Mouse (Mus musculus) mouse trophoblast stem cell (cell line): ENCODE measurements around the gene Pxmp4.

Source experiments
- in situ Hi-C, 2 experiments: fragments of 300-500 bp; cut with MseI, MboI; formaldehyde crosslinking; loops; 2 replicates in 1 of 2; 3 replicates in 1 of 2; pipeline ENCODE4 v1.15.1; 2025

Gene Pxmp4

DNA sequence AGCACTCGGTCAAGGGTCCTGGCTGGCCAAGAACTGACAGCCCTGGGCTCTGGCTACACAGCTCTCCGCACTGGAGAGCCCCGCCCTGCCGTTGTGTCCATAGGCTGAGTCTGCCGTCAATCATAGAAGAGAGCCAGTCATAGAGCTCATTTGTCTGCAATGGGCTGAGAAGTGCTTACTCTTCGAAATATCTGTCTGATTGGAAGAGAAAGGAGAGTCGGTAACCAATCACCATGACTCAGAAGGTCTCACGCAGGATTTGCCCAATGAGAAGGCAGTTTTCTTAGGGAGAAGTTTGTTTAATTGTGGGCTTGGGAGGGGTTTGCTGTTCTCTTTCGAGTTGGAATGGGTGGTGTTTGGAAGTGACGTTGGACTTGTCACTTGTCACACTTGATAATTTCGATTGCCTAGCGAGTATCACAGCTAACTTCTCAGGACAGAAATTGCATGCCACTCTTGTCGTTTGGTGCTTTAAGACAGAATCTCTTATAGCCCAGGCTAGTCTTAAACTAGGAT lies at the start of gene Pxmp4:
Gene Pxmp4 (minus strand): TSS at position 71 of the 516 bp plus-strand sequence.
- in situ Hi-C loops = no loop called here

DNA sequence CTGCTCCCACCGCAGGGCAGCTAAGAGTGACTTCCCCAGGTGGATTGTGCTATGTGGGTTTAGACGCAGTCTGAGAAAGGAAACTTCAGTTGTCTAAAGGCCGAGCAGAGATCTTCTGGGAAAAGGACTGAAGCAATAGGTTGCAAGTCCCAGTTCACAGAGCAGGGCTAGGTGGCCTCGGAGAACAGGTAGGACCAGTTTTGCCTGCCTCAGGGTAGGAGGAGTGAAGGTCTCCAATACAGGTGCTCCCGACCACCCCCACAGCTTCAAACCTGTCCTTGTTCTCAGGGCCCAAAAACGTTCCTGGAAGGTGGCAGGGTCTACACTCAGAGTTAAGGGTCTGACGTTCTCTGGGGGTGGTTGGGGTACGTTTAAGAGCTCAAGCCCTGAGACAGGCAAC lies 47.9 kb upstream of the Pxmp4 start, which contains the start of gene Chmp4b:
Gene Chmp4b (plus strand): TSS at position 343 of the 400 bp plus-strand sequence.
- in situ Hi-C loops = no loop called here

DNA sequence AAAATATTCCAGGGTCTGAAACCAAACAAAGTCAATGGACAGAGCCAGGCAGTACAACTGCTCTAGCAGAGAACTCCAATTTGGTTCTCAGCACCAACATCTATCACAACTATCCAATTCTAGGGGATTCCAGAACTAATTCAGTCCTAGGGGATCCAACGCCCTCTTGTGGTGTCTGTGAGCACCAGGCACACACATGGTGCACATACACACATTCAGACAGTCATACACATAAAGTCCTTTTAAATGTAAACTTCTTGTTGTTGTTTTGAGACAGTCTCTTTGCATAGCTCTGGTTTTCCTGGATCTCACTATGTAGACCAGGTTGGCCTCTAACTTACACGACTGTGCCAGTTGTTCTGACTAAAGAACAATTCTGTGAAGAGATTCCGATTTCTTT lies 46.9 kb upstream of the Pxmp4 start:
- in situ Hi-C loops = no loop called here

DNA sequence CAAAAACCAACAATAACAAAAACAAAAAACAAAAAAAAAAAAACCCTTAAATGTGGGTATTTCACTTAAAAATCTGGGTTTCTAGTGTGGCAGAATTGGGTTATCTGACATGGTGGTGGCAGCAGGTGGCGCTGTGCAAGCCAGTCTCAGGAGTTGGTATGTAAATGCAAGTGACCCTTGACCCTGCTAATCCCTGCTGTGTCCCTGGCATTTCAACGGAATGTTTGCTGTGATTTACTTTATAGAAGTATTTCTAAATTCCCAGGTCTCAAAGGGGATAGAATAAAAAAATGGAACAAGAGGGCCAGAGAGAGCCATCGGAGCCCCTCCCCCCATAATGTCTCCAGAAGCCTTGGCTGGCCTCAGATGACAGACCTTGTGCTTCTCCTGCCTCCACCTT lies 44.6 kb upstream of the Pxmp4 start:
- in situ Hi-C loops = no loop called here

DNA sequence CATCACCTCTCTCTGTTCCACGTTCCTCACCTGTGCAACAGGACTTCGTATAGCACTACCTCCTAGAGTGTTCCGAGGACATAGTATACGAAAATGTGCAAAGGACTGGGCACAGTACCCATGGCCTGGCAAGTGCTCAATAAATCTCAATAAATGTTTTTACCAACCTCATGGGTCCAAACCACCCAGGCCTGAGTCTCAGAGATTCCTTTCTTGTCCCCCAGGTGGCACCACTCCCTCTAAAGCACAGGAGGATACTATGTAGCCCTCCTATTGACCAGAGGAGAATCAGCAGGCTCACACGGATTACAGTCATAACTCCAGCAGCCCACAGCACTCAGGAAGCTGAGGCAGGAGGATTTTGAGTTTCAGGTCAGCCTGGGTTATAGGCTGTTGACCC lies 43.1 kb upstream of the Pxmp4 start:
- in situ Hi-C loops = no loop called here

DNA sequence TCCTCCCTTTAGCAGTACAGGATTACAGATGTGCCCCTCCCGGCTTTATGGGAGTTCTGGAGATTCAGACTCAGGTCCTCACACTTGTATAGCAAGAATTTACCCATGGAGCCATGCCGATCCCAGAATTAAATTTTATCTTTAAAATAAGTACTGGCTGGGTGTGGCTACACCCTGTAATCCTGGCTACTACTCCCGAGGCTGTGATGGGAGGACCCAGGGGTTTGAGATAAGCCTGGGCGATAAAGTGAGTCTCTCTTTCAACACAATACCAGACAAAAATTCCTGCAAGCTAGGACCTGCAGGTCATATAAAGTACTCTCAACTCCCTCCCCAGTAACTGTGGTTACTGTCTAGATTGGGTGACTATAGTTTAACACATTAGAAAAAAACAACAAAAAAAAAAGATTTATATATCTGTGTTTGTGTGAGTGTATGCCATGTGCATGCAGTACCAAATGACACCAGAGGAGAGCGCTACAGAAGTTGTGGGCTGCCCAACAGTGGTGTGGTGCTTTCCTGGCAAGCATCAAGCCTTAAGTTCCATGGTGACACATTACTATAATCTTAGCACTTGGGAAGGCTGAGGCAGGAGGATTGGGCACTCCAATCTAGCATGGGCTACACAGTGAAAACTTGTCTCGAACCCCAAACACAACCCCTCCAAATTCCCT lies 39.3 kb upstream of the Pxmp4 start:
- in situ Hi-C loops = no loop called here

DNA sequence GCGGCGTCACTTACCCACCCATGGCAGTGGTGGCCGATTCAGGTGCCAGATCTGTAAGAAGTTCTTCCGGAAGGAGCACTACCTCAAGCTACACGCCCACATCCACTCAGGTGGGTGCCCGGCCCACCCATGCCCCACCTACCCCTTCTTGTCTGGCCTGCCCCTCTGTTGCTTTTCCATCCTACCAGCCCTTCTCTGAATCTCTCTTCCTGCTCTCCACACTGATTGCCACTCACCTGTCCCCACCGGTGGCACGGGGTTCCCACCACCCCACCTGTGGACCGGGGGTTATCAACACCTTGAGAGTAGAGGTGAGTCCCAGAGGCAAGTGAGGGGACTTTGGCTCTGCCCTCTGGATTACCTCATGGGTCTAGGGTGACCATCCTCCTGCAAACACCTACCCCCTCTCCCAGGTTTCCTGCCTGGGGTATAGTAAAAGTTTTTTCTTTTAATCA lies 38.5 kb upstream of the Pxmp4 start:
- in situ Hi-C loops = no loop called here

DNA sequence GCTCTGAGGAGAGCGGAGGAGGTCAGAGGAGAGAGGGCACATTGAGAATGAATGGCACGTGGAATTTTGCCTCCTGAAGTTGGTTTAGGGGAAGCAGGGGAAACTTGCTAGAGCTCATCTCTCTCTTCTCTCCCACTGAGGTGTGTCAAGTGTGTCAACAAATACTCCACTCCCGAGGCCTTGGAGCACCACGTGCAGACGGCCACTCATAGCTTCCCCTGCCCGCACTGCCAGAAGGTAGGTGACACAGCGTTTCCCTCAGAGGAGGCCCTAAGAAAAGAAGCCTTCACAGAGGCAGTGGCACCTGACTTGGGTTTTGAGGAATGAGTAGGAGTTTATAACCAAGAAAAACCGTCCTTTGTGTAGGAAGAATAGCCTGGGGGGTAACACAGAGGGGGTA lies 37.7 kb upstream of the Pxmp4 start:
- in situ Hi-C loops = no loop called here

DNA sequence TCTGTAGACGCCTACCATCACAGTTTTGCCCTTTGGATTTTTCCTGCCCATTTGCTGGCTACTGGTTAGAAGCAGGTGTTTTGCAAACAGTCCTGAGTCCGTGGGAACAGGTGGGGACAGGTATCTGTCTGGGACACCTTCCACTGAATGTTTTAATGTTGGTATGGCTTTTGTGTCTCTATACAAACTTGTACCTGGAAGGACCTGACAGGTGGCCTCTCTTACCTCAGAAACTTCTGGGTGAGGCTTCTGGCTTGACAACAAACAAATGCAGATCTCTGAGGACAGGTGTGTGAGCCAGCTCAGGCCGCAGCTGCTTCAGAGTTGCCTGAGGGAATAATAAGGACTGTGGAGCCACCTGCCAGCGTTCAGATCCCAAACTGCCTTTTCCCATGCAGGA lies 35.6 kb upstream of the Pxmp4 start:
- in situ Hi-C loops = no loop called here

DNA sequence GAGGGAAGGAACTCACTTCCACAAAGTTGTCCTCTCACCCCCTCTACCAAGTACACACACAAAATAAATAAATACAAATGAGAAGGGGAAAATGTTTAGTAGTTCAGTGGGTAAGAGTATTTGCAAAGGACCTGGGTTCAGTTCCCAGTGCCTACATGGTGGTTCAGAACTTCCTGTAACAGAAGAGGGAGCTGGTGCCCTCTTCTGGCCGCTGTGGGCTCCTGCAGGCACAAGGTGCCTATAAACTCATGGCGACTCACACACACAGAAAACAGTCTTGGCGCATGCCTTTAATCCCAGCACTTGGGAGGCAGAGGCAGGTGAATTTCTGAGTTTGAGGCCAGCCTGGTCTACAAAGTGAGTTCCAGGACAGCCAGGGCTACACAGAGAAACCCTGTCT lies 35.0 kb upstream of the Pxmp4 start:
- in situ Hi-C loops = no loop called here

DNA sequence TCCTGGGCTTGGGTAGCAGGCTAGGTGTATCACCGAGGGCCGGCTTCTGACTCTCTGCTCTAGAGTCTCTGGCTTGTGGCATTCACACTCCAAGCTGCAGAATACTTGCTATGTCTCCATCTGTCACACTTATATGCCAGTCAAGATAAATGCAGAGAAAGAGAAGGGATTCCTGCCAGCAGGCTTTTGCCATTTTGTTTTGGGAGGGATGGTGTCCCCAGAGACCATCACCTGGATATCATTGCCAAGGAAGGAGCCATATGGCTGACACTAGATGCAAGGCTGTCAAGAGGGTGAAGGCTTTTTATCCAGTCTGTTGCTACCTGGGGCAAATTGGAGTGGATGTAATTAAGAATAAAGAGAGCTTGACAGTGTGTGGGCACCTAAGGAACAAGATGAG lies 32.3 kb upstream of the Pxmp4 start:
- in situ Hi-C loops = no loop called here

DNA sequence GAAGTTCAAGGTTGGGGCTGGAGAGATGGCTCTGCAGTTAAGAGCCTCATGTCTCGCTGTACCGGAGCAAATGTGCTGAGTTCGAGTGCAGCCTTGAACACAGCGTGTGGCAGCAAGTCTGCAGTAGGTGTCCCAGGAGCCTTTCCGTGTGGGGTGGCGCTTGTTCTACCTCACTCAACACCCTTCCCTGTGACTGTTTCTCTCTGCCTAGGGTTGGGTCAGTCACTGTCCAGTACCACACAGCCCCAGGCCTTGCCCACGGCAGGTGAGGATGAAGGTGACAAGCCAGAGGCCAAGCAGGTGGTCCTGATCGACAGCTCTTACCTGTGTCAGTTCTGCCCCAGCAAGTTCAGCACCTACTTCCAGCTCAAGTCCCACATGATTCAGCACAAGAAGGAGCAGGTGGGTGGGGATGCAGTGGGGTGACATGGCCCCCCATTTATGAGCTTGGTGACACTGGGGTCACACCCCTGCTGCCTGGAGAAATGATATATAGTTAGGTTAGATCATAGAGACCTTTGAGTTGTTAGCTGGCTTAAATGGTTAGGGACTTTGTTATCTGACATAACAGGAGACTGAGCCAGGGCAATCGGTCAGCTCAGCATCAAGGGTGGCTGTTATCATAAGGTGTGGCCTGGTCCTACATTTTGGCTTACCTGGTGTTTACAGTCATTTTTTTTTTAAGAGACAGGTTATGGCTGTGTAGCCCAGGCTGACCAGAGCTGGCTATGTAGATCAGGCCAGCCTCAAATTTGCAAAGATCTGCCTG lies 30.6 kb upstream of the Pxmp4 start:
- in situ Hi-C loops = no loop called here

DNA sequence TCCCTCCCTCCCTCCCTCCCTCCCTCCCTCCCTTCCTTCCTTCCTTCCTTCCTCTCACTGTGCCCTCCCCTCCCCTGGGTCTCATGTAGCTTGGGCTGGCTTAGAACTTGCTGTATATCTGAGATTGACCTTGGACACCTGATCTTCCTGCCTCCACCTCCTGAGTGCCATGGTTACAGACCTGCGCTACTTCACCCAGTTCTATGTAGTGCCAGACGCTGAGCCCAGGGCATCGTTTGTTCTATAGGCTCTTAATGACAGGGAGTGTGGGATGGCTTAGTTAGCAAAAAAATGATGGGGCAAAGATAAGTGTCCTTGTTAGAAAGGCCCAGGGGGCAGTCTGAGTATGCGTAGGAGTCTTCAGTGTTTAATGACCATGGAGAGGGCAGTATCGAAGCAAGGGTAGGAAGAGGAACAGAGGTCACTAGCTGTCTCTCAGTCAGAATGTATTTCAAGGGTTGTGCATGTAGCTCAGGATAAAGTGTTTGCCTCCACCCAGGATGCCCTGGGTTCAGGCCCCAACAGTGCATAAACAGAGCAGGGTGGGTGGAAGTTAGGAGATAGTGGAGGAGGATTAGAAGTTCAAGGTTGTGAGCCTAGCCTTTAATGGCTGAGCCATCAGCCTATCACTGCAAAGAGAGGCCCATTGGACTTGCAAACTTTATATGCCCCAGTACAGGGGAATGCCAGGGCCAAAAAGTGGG lies 29.7 kb upstream of the Pxmp4 start:
- in situ Hi-C loops = no loop called here

DNA sequence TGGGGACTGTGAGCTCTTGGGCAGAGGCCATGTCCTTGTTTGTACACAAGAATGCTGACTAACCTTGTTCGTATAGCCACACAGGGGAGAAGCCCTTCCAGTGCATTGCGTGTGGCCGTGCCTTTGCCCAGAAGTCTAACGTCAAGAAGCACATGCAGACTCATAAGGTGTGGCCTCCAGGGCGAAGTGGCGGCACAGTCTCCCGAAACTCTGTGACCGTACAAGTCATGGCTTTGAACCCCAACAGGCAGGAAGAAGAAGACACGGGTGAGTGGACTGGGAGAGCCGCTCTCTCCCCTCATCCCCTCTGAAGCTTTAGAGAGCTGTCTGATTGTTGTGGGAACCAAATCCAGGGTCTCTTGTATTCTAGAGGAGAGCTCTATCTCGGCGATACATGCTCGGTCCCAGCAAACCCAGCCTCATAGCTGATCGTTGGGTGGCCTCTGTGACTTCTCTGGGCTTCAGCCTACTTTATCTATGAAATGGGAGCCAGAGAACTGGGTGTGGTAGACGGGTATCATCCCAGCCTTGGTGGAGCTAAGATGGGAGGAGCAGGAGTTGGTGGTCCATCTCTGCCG lies 28.8 kb upstream of the Pxmp4 start:
- in situ Hi-C loops = no loop called here

DNA sequence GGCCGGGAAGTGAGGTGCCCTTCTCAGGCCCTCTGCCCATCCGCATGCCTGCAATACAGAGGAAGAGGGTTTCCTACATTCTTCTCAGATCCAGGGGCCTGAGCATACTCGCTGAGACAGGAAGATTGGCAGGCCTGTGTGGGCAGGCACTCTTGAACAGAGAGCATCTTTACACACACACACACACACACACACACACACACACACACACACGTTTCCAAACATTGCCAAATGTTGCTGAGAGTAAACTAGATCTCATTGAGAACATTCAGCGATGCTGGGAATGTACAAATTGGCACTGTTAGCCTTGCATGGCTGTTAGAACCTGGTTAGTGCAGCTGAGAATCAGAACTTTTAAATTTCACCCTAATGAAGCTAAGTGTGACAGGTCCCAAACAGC lies 27.0 kb upstream of the Pxmp4 start:
- in situ Hi-C loops = no loop called here

DNA sequence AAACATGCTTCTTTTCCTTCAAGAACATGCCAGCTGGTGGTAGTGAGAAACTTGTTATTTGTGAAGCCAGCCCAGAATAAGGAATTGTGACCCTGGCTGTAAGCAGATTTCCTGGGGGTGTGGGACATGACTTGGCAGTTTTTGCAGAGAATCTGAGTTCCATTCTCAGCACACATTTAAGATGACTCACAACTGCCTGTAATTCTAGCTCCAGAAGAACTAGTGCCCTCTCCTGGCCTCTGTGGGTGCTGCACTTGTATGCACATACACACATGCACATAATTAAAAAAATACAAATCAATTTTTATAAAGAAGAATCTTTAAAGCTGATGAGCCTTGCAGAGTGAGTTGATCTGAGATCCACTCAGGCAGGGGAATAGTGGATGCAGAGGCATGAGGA lies 20.6 kb upstream of the Pxmp4 start:
- in situ Hi-C loops = no loop called here

DNA sequence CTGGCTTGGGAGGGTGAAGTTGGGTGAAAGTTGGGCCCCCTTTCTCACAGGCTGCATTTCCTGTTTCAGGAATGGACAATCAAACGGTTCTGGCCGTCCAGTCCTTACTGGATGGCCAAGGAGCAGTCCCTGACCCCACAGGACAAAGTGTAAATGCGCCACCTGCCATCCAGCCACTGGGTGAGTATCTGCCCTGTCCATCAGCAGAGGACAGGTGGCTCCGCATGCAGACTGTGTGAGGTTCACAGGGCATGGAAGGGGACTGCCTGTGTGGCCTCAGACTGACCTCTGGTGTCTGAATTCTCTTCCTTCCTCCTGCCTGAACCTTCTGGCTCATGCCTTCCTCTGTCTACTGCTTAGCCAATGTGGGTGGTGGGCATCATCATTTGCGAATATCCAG lies 18.2 kb upstream of the Pxmp4 start:
- in situ Hi-C loops = no loop called here

DNA sequence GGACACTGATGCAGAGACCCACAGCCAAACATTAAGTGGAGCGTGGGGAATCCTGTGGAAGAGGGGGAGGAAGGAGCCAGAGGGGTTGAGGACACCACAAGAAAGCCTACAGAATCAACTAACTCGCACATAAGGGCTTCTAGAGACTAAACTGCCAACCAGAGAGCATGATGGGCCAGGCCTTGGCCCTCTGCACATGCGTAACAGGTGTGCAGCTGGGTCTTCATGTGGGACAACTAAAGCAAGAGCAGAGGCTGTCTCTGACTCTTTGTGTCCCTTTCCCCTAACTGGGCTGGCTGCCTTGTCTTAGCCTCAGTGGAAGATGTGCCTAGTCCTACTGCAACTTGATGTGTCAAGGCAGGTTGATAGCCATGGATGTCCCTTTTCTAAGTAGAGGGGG lies 13.6 kb upstream of the Pxmp4 start:
- in situ Hi-C loops = no loop called here

DNA sequence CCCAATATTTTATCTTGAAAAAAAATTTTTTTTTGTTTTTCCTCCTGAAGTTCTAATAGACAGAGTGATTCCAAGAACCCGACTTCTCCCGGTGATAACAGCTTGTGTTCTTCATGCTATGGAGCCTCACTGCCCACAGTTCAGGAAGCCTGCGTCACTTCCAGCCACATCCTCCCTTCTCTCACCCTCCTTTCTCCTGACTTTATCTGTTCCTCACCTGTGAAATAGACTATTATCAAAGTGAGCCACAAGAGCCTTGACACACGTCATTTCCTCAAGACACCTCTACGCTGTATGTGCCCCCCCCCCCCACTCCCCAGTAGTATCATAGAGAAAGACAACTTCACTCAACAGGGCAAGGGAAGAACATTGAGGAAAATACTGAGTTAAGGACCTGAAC lies 12.2 kb upstream of the Pxmp4 start:
- in situ Hi-C loops = no loop called here

DNA sequence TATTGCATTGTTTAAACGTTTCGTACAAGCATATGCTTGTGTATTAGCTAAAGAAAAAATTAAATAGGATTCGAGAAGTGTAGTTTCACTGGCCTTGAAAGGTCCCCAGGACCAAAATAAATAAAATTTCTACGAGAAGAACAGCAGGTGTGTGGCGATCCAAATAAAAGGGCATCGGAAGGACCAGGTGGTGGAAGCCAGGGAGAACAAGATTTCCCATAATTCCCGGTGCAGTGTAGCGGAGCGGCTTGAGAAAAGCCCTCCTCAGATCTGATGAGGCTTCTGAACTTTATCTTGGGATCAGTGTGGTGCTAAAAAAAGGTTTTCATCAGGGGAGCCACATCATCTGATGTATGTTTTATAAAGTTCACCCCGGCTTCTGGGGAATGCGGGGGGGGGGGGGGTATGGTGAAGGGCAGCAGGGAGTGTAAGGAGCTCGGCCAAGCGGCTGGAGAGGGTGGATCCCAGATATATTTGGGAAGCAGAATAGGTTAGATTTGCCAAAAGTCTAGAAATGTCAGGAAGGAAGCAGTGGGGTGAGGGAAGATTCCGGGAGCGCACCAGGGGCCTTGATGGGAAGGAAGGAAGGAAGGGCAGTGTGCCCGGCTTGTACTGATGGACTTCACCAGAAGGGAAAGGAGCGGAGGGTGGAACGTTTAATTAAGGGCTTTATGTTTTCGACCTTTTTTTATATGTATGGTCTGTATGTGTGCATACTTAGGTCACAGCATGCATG lies 11.5 kb upstream of the Pxmp4 start:
- in situ Hi-C loops = no loop called here
